Mouse (Mus musculus) MEL (cell line): Measurements from ENCODE around the gene Pmfbp1. TPM values are rescaled to one million over a fixed set of nuclear protein-coding genes. Genes with fewer than 3 reads are reported as not detected.

ENCODE experiments used
- DNase-seq: peaks from one replicate; pipeline ENCODE4 v3.0.0; 2011; ENCODE audit warnings: low read depth, low spot score
- H3K27ac ChIP-seq: 2 replicates; pipeline ENCODE4 v1.5.1; 2012; ENCODE audit warnings: low read depth, mild to moderate bottlenecking, control low read depth, low read length, moderate library complexity; ENCODE audit not compliant: control insufficient read depth
- H3K27me3 ChIP-seq, 2 experiments: fragments of 150-350 bp in 1 of 2; sonication (generic) in 1 of 2; 2 replicates each; pipeline ENCODE4 v1.6.1; 2012; ENCODE audit warnings: low read length in 2 of 2, mild to moderate bottlenecking in 2 of 2, improper control_type of control experiment in 1 of 2, moderate library complexity in 1 of 2; ENCODE audit not compliant: insufficient read depth in 2 of 2, control insufficient read depth in 1 of 2
- H3K36me3 ChIP-seq, 2 experiments: 2 replicates each; pipeline ENCODE4 v1.6.1; 2012 to 2014; ENCODE audit warnings: low read length in 2 of 2, improper control_type of control experiment in 1 of 2, inconsistent platforms in 1 of 2, mild to moderate bottlenecking in 1 of 2; ENCODE audit not compliant: insufficient read depth in 2 of 2, control insufficient read depth in 1 of 2
- H3K4me1 ChIP-seq, 2 experiments: fragments of 150-350 bp in 1 of 2; sonication (generic) in 1 of 2; 2 replicates each; pipeline ENCODE4 v1.6.1; 2012; ENCODE audit warnings: low read length in 2 of 2, improper control_type of control experiment in 1 of 2, mild to moderate bottlenecking in 1 of 2; ENCODE audit not compliant: insufficient read depth in 2 of 2, control insufficient read depth in 1 of 2
- H3K4me3 ChIP-seq, 2 experiments: fragments of 150-350 bp in 1 of 2; sonication (generic) in 1 of 2; 2 replicates each; pipeline ENCODE4 v1.5.1; 2012; ENCODE audit warnings: low read depth in 2 of 2, low read length in 2 of 2, mild to moderate bottlenecking in 2 of 2, moderate library complexity in 2 of 2, control low read depth in 1 of 2, improper control_type of control experiment in 1 of 2; ENCODE audit not compliant: control insufficient read depth in 1 of 2, insufficient read depth in 1 of 2
- H3K79me2 ChIP-seq: 2 replicates; pipeline ENCODE4 v1.6.1; 2012; ENCODE audit warnings: mild to moderate bottlenecking, low read length, moderate library complexity; ENCODE audit not compliant: control insufficient read depth, poor library complexity, insufficient read depth
- H3K9ac ChIP-seq: 2 replicates; pipeline ENCODE4 v1.6.1; 2012; ENCODE audit warnings: low read depth, mild to moderate bottlenecking, control low read depth, low read length, moderate library complexity; ENCODE audit not compliant: control insufficient read depth, poor library complexity, severe bottlenecking
- H3K9me3 ChIP-seq: fragments of 150-350 bp; sonication (generic); replicated peaks from 2 replicates; pipeline ENCODE4 v1.6.1; 2012; ENCODE audit warnings: mild to moderate bottlenecking, low read length, improper control_type of control experiment, moderate library complexity; ENCODE audit not compliant: insufficient read depth
- CHD2 ChIP-seq: IDR thresholded peaks from 2 replicates; pipeline ENCODE4 v1.6.1; 2011; ENCODE audit warnings: low read length, improper control_type of control experiment
- CTCF ChIP-seq, 3 experiments: IDR thresholded peaks in 2 of 3; conservative IDR thresholded peaks in 1 of 3; 2 replicates each; pipeline ENCODE4 v1.5.1; 2011 to 2012; ENCODE audit warnings: low read length in 3 of 3, low read depth in 2 of 3, mild to moderate bottlenecking in 2 of 3, improper control_type of control experiment in 1 of 3, inconsistent platforms in 1 of 3, mixed read lengths in 1 of 3, moderate library complexity in 1 of 3; ENCODE audit not compliant: control insufficient read depth in 1 of 3, insufficient read depth in 1 of 3, poor library complexity in 1 of 3, severe bottlenecking in 1 of 3
- E2F4 ChIP-seq: IDR thresholded peaks from 2 replicates; pipeline ENCODE4 v1.6.1; 2011; ENCODE audit warnings: low read depth, low read length, improper control_type of control experiment, borderline replicate concordance
- EP300 ChIP-seq, 2 experiments: IDR thresholded peaks; 2 replicates each; pipeline ENCODE4 v1.6.1; 2011; ENCODE audit warnings: improper control_type of control experiment in 2 of 2, low read length in 2 of 2, low read depth in 1 of 2, mild to moderate bottlenecking in 1 of 2
- GATA1 ChIP-seq: IDR thresholded peaks from 2 replicates; pipeline ENCODE4 v1.6.1; 2011; ENCODE audit warnings: low read depth, low read length, improper control_type of control experiment
- HCFC1 ChIP-seq: IDR thresholded peaks from 2 replicates; pipeline ENCODE4 v1.6.1; 2012; ENCODE audit warnings: low read depth, mild to moderate bottlenecking, inconsistent platforms, low read length, improper control_type of control experiment, moderate library complexity
- KAT2A ChIP-seq: conservative IDR thresholded peaks from 2 replicates; pipeline ENCODE4 v1.6.1; 2012; ENCODE audit warnings: low read depth, low read length, improper control_type of control experiment, inconsistent platforms
- MAFK ChIP-seq: IDR thresholded peaks from 2 replicates; pipeline ENCODE4 v1.6.1; 2011; ENCODE audit warnings: low read depth, mild to moderate bottlenecking, low read length, improper control_type of control experiment, borderline replicate concordance
- MAZ ChIP-seq: IDR thresholded peaks from 2 replicates; pipeline ENCODE4 v1.6.1; 2012; ENCODE audit warnings: low read depth, mild to moderate bottlenecking, inconsistent platforms, low read length, improper control_type of control experiment
- MXI1 ChIP-seq: IDR thresholded peaks from 2 replicates; pipeline ENCODE4 v1.6.1; 2011; ENCODE audit warnings: mild to moderate bottlenecking, low read depth, low read length, improper control_type of control experiment
- MYB ChIP-seq: IDR thresholded peaks from 2 replicates; pipeline ENCODE4 v1.6.1; 2011; ENCODE audit warnings: mild to moderate bottlenecking, low read depth, low read length, improper control_type of control experiment
- MYC ChIP-seq: IDR thresholded peaks from 2 replicates; pipeline ENCODE4 v1.6.1; 2011; ENCODE audit warnings: low read depth, mild to moderate bottlenecking, low read length, improper control_type of control experiment, moderate library complexity
- POLR2A ChIP-seq, 2 experiments: IDR thresholded peaks; 2 replicates each; pipeline ENCODE4 v1.6.1; 2011 to 2012; ENCODE audit warnings: low read length in 2 of 2, mild to moderate bottlenecking in 2 of 2, control low read depth in 1 of 2, improper control_type of control experiment in 1 of 2, low read depth in 1 of 2, moderate library complexity in 1 of 2; ENCODE audit not compliant: control insufficient read depth in 1 of 2, insufficient read depth in 1 of 2, poor library complexity in 1 of 2
- POLR2AphosphoS2 ChIP-seq: IDR thresholded peaks from 2 replicates; pipeline ENCODE4 v1.6.1; 2011; ENCODE audit warnings: low read length, improper control_type of control experiment
- POLR2AphosphoS5 ChIP-seq: IDR thresholded peaks from 2 replicates; pipeline ENCODE4 v1.6.1; 2012; ENCODE audit warnings: low read depth, borderline replicate concordance, mild to moderate bottlenecking, inconsistent platforms, low read length, moderate library complexity, mixed read lengths
- SIN3A ChIP-seq: IDR thresholded peaks from 2 replicates; pipeline ENCODE4 v1.6.1; 2012; ENCODE audit warnings: low read length, improper control_type of control experiment, inconsistent platforms
- TBP ChIP-seq: IDR thresholded peaks from 2 replicates; pipeline ENCODE4 v1.8.0; 2011; ENCODE audit warnings: low read depth, low read length, improper control_type of control experiment
- UBTF ChIP-seq: IDR thresholded peaks from 2 replicates; pipeline ENCODE4 v1.6.1; 2012; ENCODE audit warnings: low read depth, mild to moderate bottlenecking, inconsistent platforms, low read length, improper control_type of control experiment, moderate library complexity, borderline replicate concordance; ENCODE audit not compliant: insufficient read depth
- USF2 ChIP-seq, 2 experiments: IDR thresholded peaks; 2 replicates each; pipeline ENCODE4 v1.6.1; 2011 to 2012; ENCODE audit warnings: improper control_type of control experiment in 2 of 2, low read length in 2 of 2, borderline replicate concordance in 1 of 2, inconsistent platforms in 1 of 2, low read depth in 1 of 2, mild to moderate bottlenecking in 1 of 2; ENCODE audit not compliant: insufficient read depth in 1 of 2
- ZC3H11A ChIP-seq: IDR thresholded peaks from 2 replicates; pipeline ENCODE4 v1.6.1; 2012; ENCODE audit warnings: low read depth, mild to moderate bottlenecking, inconsistent platforms, low read length, improper control_type of control experiment
- ZKSCAN1 ChIP-seq: IDR thresholded peaks from 2 replicates; pipeline ENCODE4 v1.6.1; 2012; ENCODE audit warnings: low read depth, mild to moderate bottlenecking, inconsistent platforms, low read length, improper control_type of control experiment, moderate library complexity
- ZNF384 ChIP-seq: IDR thresholded peaks from 2 replicates; pipeline ENCODE4 v1.6.1; 2012; ENCODE audit warnings: low read depth, mild to moderate bottlenecking, inconsistent platforms, low read length, improper control_type of control experiment
- polyA plus RNA-seq, 2 experiments: library from polyadenylated mRNA; stranded (reverse) in 1 of 2; unstranded in 1 of 2; fragments of >175 nt in 1 of 2; fragments of >200 nt in 1 of 2; gene quantifications; 2 replicates each; pipeline versions ENCODE4 v1.2.1 to v1.2.4; 2012; ENCODE audit warnings: low replicate concordance in 2 of 2, low read depth in 1 of 2; ENCODE audit not compliant: insufficient read length in 2 of 2, insufficient read depth in 1 of 2, missing spikeins in 1 of 2
- total RNA-seq: library from RNA; depleted of rRNA; stranded (reverse); fragments of 300-350 nt; gene quantifications from 2 replicates; pipeline ENCODE4 v1.2.3, GENCODE M21; 2012

The Pmfbp1 gene
- total and polyA plus RNA-seq, 3 experiments, result 0.23 to 0.40 TPM; not detected in 1

DNA sequence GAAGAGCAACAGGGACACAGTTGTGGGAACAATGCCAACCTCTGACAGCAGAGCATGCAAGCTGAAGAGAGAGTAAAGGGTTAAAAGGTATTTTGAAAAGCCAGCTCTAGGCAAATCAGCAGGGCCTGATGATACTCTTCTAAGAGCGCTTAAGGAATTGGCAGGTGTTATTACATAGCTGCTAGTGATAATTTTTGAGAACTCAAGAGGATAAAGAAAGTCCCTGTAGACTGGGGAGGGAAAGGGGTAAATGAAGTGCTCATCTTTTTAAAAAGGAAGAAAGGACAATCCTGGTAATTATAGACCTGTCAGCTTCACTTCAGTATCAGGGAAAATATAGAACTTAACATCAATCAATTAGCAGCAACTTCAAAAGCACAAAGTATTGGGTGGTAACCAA, 9.7 kb downstream of the Pmfbp1 start:
- no peaks in the 10 kb centered on the region for H3K79me2 ChIP-seq
- no peaks in the 10 kb centered on the region for H3K27me3 ChIP-seq
- no peak overlapping the region for H3K4me3 ChIP-seq
- no peak for TF ChIP-seq GATA1
- TF ChIP-seq UBTF, result no peak
- TF ChIP-seq POLR2AphosphoS2, result no peak
- no peak for TF ChIP-seq USF2 (IDR thresholded peaks at IDR 0.05; ENCODE audit: borderline replicate concordance in 1 of 2, insufficient read depth in 1 of 2, low read depth in 1 of 2, low read length in 2 of 2)
- TF ChIP-seq ZKSCAN1, result no peak
- no peak for TF ChIP-seq KAT2A
- no peak for TF ChIP-seq CTCF (IDR thresholded peaks at IDR 0.05 in 2 of 3, conservative IDR thresholded peaks at IDR 0.05 in 1 of 3; ENCODE audit: control insufficient read depth in 1 of 3, insufficient read depth in 1 of 3, low read depth in 2 of 3, low read length in 3 of 3, poor library complexity in 1 of 3, severe bottlenecking in 1 of 3)
- no peak for TF ChIP-seq MYB
- no peak for TF ChIP-seq E2F4
- no peak for TF ChIP-seq POLR2AphosphoS5
- TF ChIP-seq TBP, result no peak
- no peak for TF ChIP-seq ZNF384
- no peak for TF ChIP-seq ZC3H11A
- TF ChIP-seq POLR2A (IDR thresholded peaks at IDR 0.05; ENCODE audit: control insufficient read depth in 1 of 2, insufficient read depth in 1 of 2, low read depth in 1 of 2, low read length in 2 of 2, poor library complexity in 1 of 2), result no peak
- TF ChIP-seq HCFC1, result no peak
- TF ChIP-seq MAZ, result no peak
- no peak for TF ChIP-seq SIN3A
- H3K4me1 ChIP-seq, result no peaks in the 10 kb centered on the region
- no peak overlapping the region for H3K27ac ChIP-seq
- no peaks in the 10 kb centered on the region for H3K36me3 ChIP-seq
- no peaks in the 10 kb centered on the region for H3K9me3 ChIP-seq
- DNase-seq, result no peak
- H3K9ac ChIP-seq, result no peak overlapping the region

DNA sequence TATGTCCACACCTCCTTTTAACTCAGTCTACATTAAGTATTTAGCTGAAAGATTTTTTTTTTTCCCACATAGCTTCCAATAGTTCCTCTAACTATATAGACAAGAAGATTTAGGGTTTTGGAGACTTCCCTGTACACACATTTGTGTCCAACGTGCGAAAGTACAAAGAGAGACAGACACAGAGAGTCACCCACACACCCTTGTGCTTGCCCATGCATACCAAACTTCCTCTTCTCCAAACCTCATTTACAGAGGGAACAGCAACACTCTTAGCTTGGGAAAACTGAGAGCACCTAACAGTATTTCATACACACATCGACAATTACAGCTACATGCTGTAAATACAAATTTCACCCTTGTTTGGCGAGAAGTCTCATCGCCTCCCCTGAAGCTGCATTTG, 11.7 kb downstream of the Pmfbp1 start:
- Histone ChIP-seq H3K9me3 (no peaks in the 10 kb centered on the region), H3K36me3 (no peaks in the 10 kb centered on the region), H3K4me1 (no peaks in the 10 kb centered on the region), H3K79me2 (no peaks in the 10 kb centered on the region), H3K27me3 (0 out of 4 replicates have a peak, but pooled peaks cover 0 to 2% of the 10 kb centered on the region in 2 experiments), H3K4me3 (no peak overlapping the region), H3K27ac (no peak overlapping the region), H3K9ac (no peak overlapping the region)
- no peak for TF ChIP-seq POLR2A (IDR thresholded peaks at IDR 0.05; ENCODE audit: control insufficient read depth in 1 of 2, insufficient read depth in 1 of 2, low read depth in 1 of 2, low read length in 2 of 2, poor library complexity in 1 of 2)
- TF ChIP-seq CHD2, result no peak
- TF ChIP-seq TBP, result no peak
- no peak for TF ChIP-seq MXI1
- TF ChIP-seq EP300 (IDR thresholded peaks at IDR 0.05; ENCODE audit: low read depth in 1 of 2, low read length in 2 of 2), result no peak
- TF ChIP-seq POLR2AphosphoS5, result no peak
- TF ChIP-seq MYC, result no peak
- no peak for TF ChIP-seq MAFK
- DNase-seq, result no peak
